Mouse (Mus musculus) ES-E14 (cell line): ENCODE results near the gene Chst11. TPM values are rescaled to one million over a fixed set of nuclear protein-coding genes. Genes with fewer than 3 reads are reported as not detected.

Source experiments
- DNase-seq: peaks from one replicate; pipeline ENCODE4 v3.0.0-alpha.2; 2013; ENCODE audit warnings: low read depth, low spot score
- H3K27ac ChIP-seq: 2 replicates; pipeline ENCODE4 v1.5.1; 2012; ENCODE audit warnings: low read depth, mild to moderate bottlenecking, low read length, moderate library complexity, mixed read lengths; ENCODE audit not compliant: poor library complexity, insufficient read depth, severe bottlenecking
- H3K36me3 ChIP-seq: 2 replicates; pipeline ENCODE4 v1.6.1; 2012; ENCODE audit warnings: mild to moderate bottlenecking, low read length, moderate library complexity, mixed read lengths; ENCODE audit not compliant: control insufficient read depth, poor library complexity, insufficient read depth, severe bottlenecking
- H3K4me1 ChIP-seq, 2 experiments: fragments of 150-350 bp in 1 of 2; sonication (generic) in 1 of 2; 2 replicates each; pipeline ENCODE4 v1.6.1; 2012; ENCODE audit warnings: low read length in 2 of 2, mild to moderate bottlenecking in 1 of 2, mixed read lengths in 1 of 2; ENCODE audit not compliant: control insufficient read depth in 2 of 2, insufficient read depth in 2 of 2, poor library complexity in 1 of 2
- H3K4me3 ChIP-seq, 2 experiments: fragments of 150-350 bp in 1 of 2; sonication (generic) in 1 of 2; 2 replicates each; pipeline ENCODE4 v1.5.1; 2012; ENCODE audit warnings: low read length in 2 of 2, low read depth in 1 of 2, mild to moderate bottlenecking in 1 of 2, mixed read lengths in 1 of 2; ENCODE audit not compliant: insufficient read depth in 1 of 2, poor library complexity in 1 of 2, severe bottlenecking in 1 of 2
- H3K9ac ChIP-seq: 2 replicates; pipeline ENCODE4 v1.6.1; 2012; ENCODE audit warnings: low read depth, mild to moderate bottlenecking, low read length, mixed read lengths; ENCODE audit not compliant: poor library complexity, insufficient read depth, severe bottlenecking
- H3K9me3 ChIP-seq: fragments of 150-350 bp; sonication (generic); 2 replicates; pipeline ENCODE4 v1.6.1; 2012; ENCODE audit warnings: low read depth, mild to moderate bottlenecking, low read length; ENCODE audit not compliant: control insufficient read depth, insufficient read depth
- CHD2 ChIP-seq: IDR thresholded peaks from 2 replicates; pipeline ENCODE4 v1.6.1; 2014; ENCODE audit warnings: mild to moderate bottlenecking, low read depth, low read length, inconsistent platforms
- HCFC1 ChIP-seq: IDR thresholded peaks from 2 replicates; pipeline ENCODE4 v1.6.1; 2012; ENCODE audit warnings: low read length, inconsistent platforms, borderline replicate concordance; ENCODE audit not compliant: insufficient read depth
- MAFK ChIP-seq: IDR thresholded peaks from 2 replicates; pipeline ENCODE4 v1.6.1; 2014; ENCODE audit warnings: mild to moderate bottlenecking, low read depth, low read length, inconsistent platforms; ENCODE audit not compliant: insufficient read depth
- ZC3H11A ChIP-seq: IDR thresholded peaks from 2 replicates; pipeline ENCODE4 v1.6.1; 2012; ENCODE audit warnings: low read depth, mild to moderate bottlenecking, inconsistent platforms, low read length, borderline replicate concordance
- ZNF384 ChIP-seq: IDR thresholded peaks from 2 replicates; pipeline ENCODE4 v1.6.1; 2012; ENCODE audit warnings: low read depth, low read length, inconsistent platforms
- in situ Hi-C, 2 experiments: fragments of 600-800 bp; cut with MboI; formaldehyde crosslinking; loops; one replicate each; pipeline ENCODE4 v1.15.1; 2025; ENCODE audit warnings: low sequenced_read_pairs in 2 of 2, inconsistent platforms in 1 of 2; ENCODE audit not compliant: unreplicated experiment in 2 of 2
- total RNA-seq: library from RNA; depleted of rRNA; stranded (reverse); fragments of 300-350 nt; gene quantifications from 2 replicates; pipeline ENCODE4 v1.2.3, GENCODE M21; 2012

Chst11 gene
- total RNA-seq, 1 experiment, result 8.6 TPM

- no peak overlapping the region for H3K27ac ChIP-seq
- no peak overlapping the region for H3K4me3 ChIP-seq
- no peak for DNase-seq
- TF ChIP-seq HCFC1 (no peak), MAFK (no peak), ZC3H11A (no peak), ZNF384 (no peak), CHD2 (no peak)
- H3K4me1 ChIP-seq, result no peaks in the 10 kb centered on the region
- H3K9ac ChIP-seq, result no peak overlapping the region
- H3K9me3 ChIP-seq, result no peaks in the 10 kb centered on the region
- H3K36me3 ChIP-seq, result no peaks in the 10 kb centered on the region
- in situ Hi-C loops, result no loop called here
Observed at GRCm38 (mm10) chr10:83056291-83056690, 71.0 kb downstream of the Chst11 start.

GRCm38 (mm10) chr10:83056866-83057265, 71.6 kb downstream of the Chst11 start:
- in situ Hi-C loops, result no loop called here
- TF ChIP-seq HCFC1, result no peak
- TF ChIP-seq CHD2, result no peak
- TF ChIP-seq ZNF384, result no peak
- no peak for TF ChIP-seq MAFK
- no peak for TF ChIP-seq ZC3H11A
- no peak for DNase-seq
- Histone ChIP-seq H3K9me3 (no peaks in the 10 kb centered on the region), H3K4me1 (no peaks in the 10 kb centered on the region), H3K27ac (no peak overlapping the region), H3K4me3 (no peak overlapping the region), H3K9ac (no peak overlapping the region), H3K36me3 (no peaks in the 10 kb centered on the region)

GRCm38 (mm10) chr10:83060066-83060782, 74.9 kb downstream of the Chst11 start:
- no peaks in the 10 kb centered on the region for H3K9me3 ChIP-seq
- no peaks in the 10 kb centered on the region for H3K36me3 ChIP-seq
- H3K27ac ChIP-seq, result no peak overlapping the region
- in situ Hi-C loops, result no loop called here
- no peak overlapping the region for H3K9ac ChIP-seq
- TF ChIP-seq CHD2 (no peak), HCFC1 (no peak), ZNF384 (no peak), ZC3H11A (no peak), MAFK (no peak)
- H3K4me1 ChIP-seq, result no peaks in the 10 kb centered on the region
- DNase-seq, result no peak
- H3K4me3 ChIP-seq, result no peak overlapping the region

- H3K9ac ChIP-seq, result no peak overlapping the region
- no peak overlapping the region for H3K4me3 ChIP-seq
- no peaks in the 10 kb centered on the region for H3K4me1 ChIP-seq
- H3K9me3 ChIP-seq, result no peaks in the 10 kb centered on the region
- no peak for TF ChIP-seq ZC3H11A
- TF ChIP-seq ZNF384, result no peak
- TF ChIP-seq MAFK, result no peak
- TF ChIP-seq CHD2, result no peak
- no peak for TF ChIP-seq HCFC1
- no peak for DNase-seq
- in situ Hi-C loops, result no loop called here
- H3K27ac ChIP-seq, result no peak overlapping the region
- H3K36me3 ChIP-seq, result no peaks in the 10 kb centered on the region
Observed at GRCm38 (mm10) chr10:83062315-83062714, 77.0 kb downstream of the Chst11 start.
